Mouse (Mus musculus) megakaryocyte, embryonic 14.5 days (primary cell): ENCODE data around the gene Armc9. TPM values are rescaled to one million over a fixed set of nuclear protein-coding genes. Genes with fewer than 3 reads are reported as not detected.
A peak's percentile ranks its signal among the peaks of the same experiment; 100 is the strongest.

Experiments used
- H3K27me3 ChIP-seq: replicated peaks from 2 replicates; pipeline ENCODE3; 2012; ENCODE audit warnings: inconsistent platforms
- H3K36me3 ChIP-seq: replicated peaks from 2 replicates; pipeline ENCODE3; 2012; ENCODE audit warnings: low read length, inconsistent platforms, mixed read lengths
- H3K4me1 ChIP-seq: 2 replicates; pipeline ENCODE4 v1.6.1; 2012; ENCODE audit warnings: inconsistent platforms
- H3K4me3 ChIP-seq: replicated peaks from 2 replicates; pipeline ENCODE3; 2012; ENCODE audit warnings: moderate library complexity, mild to moderate bottlenecking, inconsistent platforms
- H3K9me3 ChIP-seq: 2 replicates; pipeline ENCODE4 v1.6.1; 2012; ENCODE audit warnings: inconsistent platforms
- FLI1 ChIP-seq: IDR thresholded peaks from 2 replicates; pipeline ENCODE4 v1.6.1; 2012; ENCODE audit warnings: low read length, inconsistent platforms, mixed read lengths
- GATA1 ChIP-seq: IDR thresholded peaks from 3 replicates; pipeline ENCODE4 v1.6.1; 2012; ENCODE audit warnings: mixed read lengths, low read length, inconsistent platforms, borderline replicate concordance
- polyA plus RNA-seq: library from polyadenylated mRNA; stranded (reverse); fragments of >175 nt; gene quantifications from 2 replicates; pipeline ENCODE4 v1.2.3, GENCODE M21; 2012; ENCODE audit warnings: low replicate concordance; ENCODE audit not compliant: insufficient read depth

The Armc9 gene
- polyA plus RNA-seq, 1 experiment: 1.1 TPM

GRCm38 (mm10) chr1:86160059-86160458 is 5.5 kb downstream of the Armc9 start:
- H3K4me1 ChIP-seq: peaks cover 15% of the 10 kb centered on the region
- no peak overlapping the region for H3K4me3 ChIP-seq
- H3K27me3 ChIP-seq: no peaks in the 10 kb centered on the region
- no peak for TF ChIP-seq GATA1
- no peak for TF ChIP-seq FLI1
- no peaks in the 10 kb centered on the region for H3K9me3 ChIP-seq
- H3K36me3 ChIP-seq: peaks cover 58% of the 10 kb centered on the region

DNA sequence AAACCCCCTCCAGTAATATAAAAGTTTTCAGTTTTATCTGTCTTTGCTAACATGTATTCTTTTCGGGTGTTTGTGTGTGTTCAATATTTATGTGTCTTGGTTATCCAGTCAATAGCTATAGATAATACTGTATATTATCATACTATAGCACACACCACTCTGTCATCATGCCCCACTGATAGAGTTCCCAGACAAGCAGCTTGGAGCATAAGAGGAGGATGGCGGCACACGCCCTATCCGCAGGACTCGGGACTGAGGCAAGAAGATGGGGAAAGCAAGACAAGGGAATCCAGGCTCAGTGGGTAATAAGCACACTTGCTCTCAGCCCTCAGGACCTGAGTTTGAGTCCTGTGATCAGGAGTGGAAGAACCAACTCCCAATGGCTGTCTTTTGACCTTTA is 5.9 kb downstream of the Armc9 start:
- Histone ChIP-seq H3K36me3 (peaks cover 61% of the 10 kb centered on the region), H3K4me1 (peaks cover 11% of the 10 kb centered on the region), H3K4me3 (no peak overlapping the region), H3K27me3 (no peaks in the 10 kb centered on the region), H3K9me3 (no peaks in the 10 kb centered on the region)
- TF ChIP-seq FLI1: no peak
- no peak for TF ChIP-seq GATA1

- Histone ChIP-seq H3K27me3 (no peaks in the 10 kb centered on the region), H3K9me3 (no peaks in the 10 kb centered on the region), H3K4me1 (peaks cover 5% of the 10 kb centered on the region; the same call in 1 of the 2 replicates), H3K4me3 (no peak overlapping the region), H3K36me3 (peaks cover 64% of the 10 kb centered on the region)
- TF ChIP-seq FLI1: no peak
- no peak for TF ChIP-seq GATA1
Measured at GRCm38 (mm10) chr1:86161061-86161460, 6.5 kb downstream of the Armc9 start.

DNA sequence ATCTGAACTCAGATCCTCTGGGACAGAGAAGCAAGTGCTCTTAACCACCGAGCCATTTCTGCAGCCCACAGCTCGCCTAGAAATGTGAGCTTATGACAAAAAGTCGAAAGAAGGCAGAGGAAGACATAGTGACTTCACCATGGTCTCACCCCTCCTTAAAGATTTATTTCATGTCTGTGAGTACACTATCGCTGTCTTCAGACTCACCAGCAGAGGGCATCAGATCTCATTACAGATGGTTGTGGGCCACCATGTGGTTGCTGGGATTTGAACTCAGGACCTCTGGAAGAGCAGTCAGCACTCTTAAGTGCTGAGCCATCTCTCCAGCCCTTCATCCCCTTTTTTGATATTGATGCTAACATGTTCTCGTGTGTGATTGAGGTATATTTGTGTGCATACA is 20.0 kb downstream of the Armc9 start:
- peaks cover 10% of the 10 kb centered on the region for H3K4me1 ChIP-seq
- H3K9me3 ChIP-seq: no peaks in the 10 kb centered on the region
- H3K27me3 ChIP-seq: no peaks in the 10 kb centered on the region
- peaks cover 40% of the 10 kb centered on the region for H3K36me3 ChIP-seq
- no peak overlapping the region for H3K4me3 ChIP-seq
- TF ChIP-seq GATA1 (no peak), FLI1 (no peak)

DNA sequence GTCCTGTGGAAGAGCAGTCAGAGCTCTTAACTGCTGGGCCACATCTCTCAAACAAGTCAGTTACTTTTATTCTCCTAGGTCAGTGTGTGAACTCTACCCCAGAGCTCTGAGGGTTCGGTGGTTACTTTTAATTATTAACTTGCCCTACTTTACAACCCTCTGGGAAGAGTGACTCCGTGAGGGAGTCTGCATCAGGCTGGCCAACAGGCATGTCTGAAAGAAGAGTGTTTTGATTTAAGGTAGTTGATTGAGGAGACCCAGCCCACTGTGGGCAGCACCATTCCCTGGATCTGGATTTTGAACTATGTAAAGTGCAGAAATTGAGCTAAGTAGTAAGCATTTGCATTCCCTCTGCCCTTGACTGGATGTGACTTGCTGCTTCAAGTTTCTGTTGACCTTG is 21.5 kb downstream of the Armc9 start:
- Histone ChIP-seq H3K36me3 (peaks cover 36% of the 10 kb centered on the region), H3K4me3 (no peak overlapping the region), H3K27me3 (no peaks in the 10 kb centered on the region), H3K9me3 (no peaks in the 10 kb centered on the region), H3K4me1 (peaks cover 12% of the 10 kb centered on the region)
- TF ChIP-seq GATA1 (no peak), FLI1 (no peak)

- TF ChIP-seq FLI1 (no peak), GATA1 (no peak)
- H3K27me3 ChIP-seq: no peaks in the 10 kb centered on the region
- no peaks in the 10 kb centered on the region for H3K9me3 ChIP-seq
- H3K4me3 ChIP-seq: no peak overlapping the region
- H3K36me3 ChIP-seq: peaks cover 34% of the 10 kb centered on the region
- H3K4me1 ChIP-seq: peaks cover 16% of the 10 kb centered on the region
Measured at GRCm38 (mm10) chr1:86178462-86179253, 24.1 kb downstream of the Armc9 start.

- no peak for TF ChIP-seq FLI1
- no peak for TF ChIP-seq GATA1
- no peaks in the 10 kb centered on the region for H3K27me3 ChIP-seq
- H3K36me3 ChIP-seq: peaks cover 13% of the 10 kb centered on the region
Measured at GRCm38 (mm10) chr1:86182004-86182709, 27.6 kb downstream of the Armc9 start.

GRCm38 (mm10) chr1:86183577-86184263 is 29.1 kb downstream of the Armc9 start:
- Histone ChIP-seq H3K27me3 (no peaks in the 10 kb centered on the region), H3K9me3 (no peaks in the 10 kb centered on the region), H3K4me1 (peaks cover 44% of the 10 kb centered on the region), H3K36me3 (peaks cover 13% of the 10 kb centered on the region), H3K4me3 (no peak overlapping the region)
- TF ChIP-seq GATA1 (no peak), FLI1 (no peak)

More at GRCm38 (mm10) chr1:86182004-86182709, 27.6 kb downstream of the Armc9 start:
- Histone ChIP-seq H3K4me3 (no peak overlapping the region), H3K4me1 (peaks cover 34% of the 10 kb centered on the region), H3K9me3 (no peaks in the 10 kb centered on the region)

- TF ChIP-seq GATA1: no peak
- TF ChIP-seq FLI1: no peak
- no peaks in the 10 kb centered on the region for H3K27me3 ChIP-seq
- peaks cover 17% of the 10 kb centered on the region for H3K36me3 ChIP-seq
- no peaks in the 10 kb centered on the region for H3K9me3 ChIP-seq
- peaks cover 56% of the 10 kb centered on the region for H3K4me1 ChIP-seq
- peak overlapping the region; percentile 29 for H3K4me3 ChIP-seq
Measured at GRCm38 (mm10) chr1:86186762-86187161, 32.2 kb downstream of the Armc9 start.

DNA sequence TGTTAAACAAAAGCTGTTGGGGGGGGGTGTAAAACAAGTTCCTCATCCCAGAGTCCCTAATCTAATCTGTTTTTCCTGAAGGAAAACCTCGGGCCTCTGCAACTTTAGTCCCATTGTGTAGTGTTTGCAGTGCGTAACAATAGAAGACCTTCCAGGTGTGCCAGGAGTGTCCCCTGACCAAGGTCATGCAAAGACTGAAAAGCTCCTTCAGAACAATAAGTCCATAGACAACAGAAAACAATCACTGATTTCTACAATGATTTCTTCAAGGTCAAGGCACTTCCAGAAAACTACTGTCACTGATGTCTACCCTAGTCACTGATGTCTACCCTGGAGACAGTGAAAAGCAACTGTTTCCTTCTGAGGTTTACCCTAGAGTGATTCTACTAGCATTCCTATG is 33.3 kb downstream of the Armc9 start:
- Histone ChIP-seq H3K27me3 (no peaks in the 10 kb centered on the region), H3K36me3 (peaks cover 17% of the 10 kb centered on the region), H3K4me1 (peaks cover 56% of the 10 kb centered on the region), H3K4me3 (no peak overlapping the region), H3K9me3 (no peaks in the 10 kb centered on the region)
- no peak for TF ChIP-seq FLI1
- no peak for TF ChIP-seq GATA1
